Mouse (Mus musculus): ENCODE results near the gene Hpse2.

DNA sequence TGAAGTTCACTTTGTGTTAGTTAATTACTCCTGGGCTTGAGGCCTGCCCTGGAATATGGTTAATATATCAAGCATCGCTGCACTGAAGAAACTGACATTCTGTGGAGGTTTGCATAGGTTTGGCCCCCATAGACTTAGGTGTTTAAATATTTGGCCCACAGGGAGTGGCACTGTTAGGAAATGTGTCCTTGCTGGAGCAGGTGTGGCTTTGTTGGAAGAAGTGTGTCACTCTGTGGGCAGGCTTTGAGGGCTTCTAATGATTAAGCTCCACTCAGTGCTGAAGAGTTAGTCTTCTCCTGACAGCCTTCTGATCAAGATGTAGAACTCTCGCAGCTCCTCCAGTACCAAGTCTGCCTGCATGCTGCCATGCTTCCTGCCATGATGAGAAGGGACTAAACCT lies 555.9 kb downstream of the Hpse2 start:
- no peak for TF ChIP-seq CTCF (IDR thresholded peaks at IDR 0.05; ENCODE audit: insufficient read depth, low read depth, low read length)
- TF ChIP-seq POLR2A (IDR thresholded peaks at IDR 0.05; ENCODE audit: insufficient read depth, low read depth, low read length): no peak

Data from olfactory bulb, adult 2 months (tissue).